Mouse (Mus musculus) ES-CJ7 (cell line): Measurements from ENCODE around the gene Dst.
A peak's percentile ranks its signal among the peaks of the same experiment; 100 is the strongest.

Experiments
- DNase-seq: peaks from one replicate; pipeline ENCODE4 v3.0.0; 2011; ENCODE audit warnings: low read depth, low spot score

The Dst gene

GRCm38 (mm10) chr1:34023154-34023553 is 115.1 kb downstream of the Dst start:
- DNase-seq, result no peak

GRCm38 (mm10) chr1:34025879-34026278 is 117.9 kb downstream of the Dst start:
- no peak for DNase-seq

- no peak for DNase-seq
Observed at GRCm38 (mm10) chr1:34028722-34029121, 120.7 kb downstream of the Dst start.

- DNase-seq, result no peak
Observed at GRCm38 (mm10) chr1:34030330-34031021, 122.5 kb downstream of the Dst start.

- no peak for DNase-seq
Observed at GRCm38 (mm10) chr1:34033052-34033451, 125.0 kb downstream of the Dst start.

GRCm38 (mm10) chr1:34033478-34033877 is 125.5 kb downstream of the Dst start:
- DNase-seq, result no peak

GRCm38 (mm10) chr1:34033958-34034357 is 125.9 kb downstream of the Dst start:
- no peak for DNase-seq

- DNase-seq, result no peak
Observed at GRCm38 (mm10) chr1:34036111-34036510, 128.1 kb downstream of the Dst start.

- peak; percentile 75 for DNase-seq
Observed at GRCm38 (mm10) chr1:34038571-34038970, 130.5 kb downstream of the Dst start.

- DNase-seq, result no peak
Observed at GRCm38 (mm10) chr1:34040049-34040448, 132.0 kb downstream of the Dst start.

- DNase-seq, result peak; percentile 77
Observed at GRCm38 (mm10) chr1:34040901-34041721, 133.1 kb downstream of the Dst start.

GRCm38 (mm10) chr1:34042299-34042698 is 134.3 kb downstream of the Dst start:
- DNase-seq, result no peak

GRCm38 (mm10) chr1:34043327-34043726 is 135.3 kb downstream of the Dst start:
- no peak for DNase-seq

GRCm38 (mm10) chr1:34043836-34044550 is 136.0 kb downstream of the Dst start:
- no peak for DNase-seq

- no peak for DNase-seq
Observed at GRCm38 (mm10) chr1:34044675-34045074, 136.7 kb downstream of the Dst start.

- DNase-seq, result no peak
Observed at GRCm38 (mm10) chr1:34047285-34047684, 139.3 kb downstream of the Dst start.

- DNase-seq, result no peak
Observed at GRCm38 (mm10) chr1:34051251-34051650, 143.2 kb downstream of the Dst start.

GRCm38 (mm10) chr1:34052422-34052821 is 144.4 kb downstream of the Dst start:
- DNase-seq, result no peak

GRCm38 (mm10) chr1:34054970-34055369 is 146.9 kb downstream of the Dst start:
- DNase-seq, result no peak

- DNase-seq, result peak; percentile 52
Observed at GRCm38 (mm10) chr1:34056658-34057057, 148.6 kb downstream of the Dst start.

GRCm38 (mm10) chr1:34059231-34059630 is 151.2 kb downstream of the Dst start:
- DNase-seq, result peak; percentile 75

- no peak for DNase-seq
Observed at GRCm38 (mm10) chr1:34060446-34060845, 152.4 kb downstream of the Dst start.
